ENCODE assay signal across 24 mouse cellular contexts in the genomic region with DNA sequence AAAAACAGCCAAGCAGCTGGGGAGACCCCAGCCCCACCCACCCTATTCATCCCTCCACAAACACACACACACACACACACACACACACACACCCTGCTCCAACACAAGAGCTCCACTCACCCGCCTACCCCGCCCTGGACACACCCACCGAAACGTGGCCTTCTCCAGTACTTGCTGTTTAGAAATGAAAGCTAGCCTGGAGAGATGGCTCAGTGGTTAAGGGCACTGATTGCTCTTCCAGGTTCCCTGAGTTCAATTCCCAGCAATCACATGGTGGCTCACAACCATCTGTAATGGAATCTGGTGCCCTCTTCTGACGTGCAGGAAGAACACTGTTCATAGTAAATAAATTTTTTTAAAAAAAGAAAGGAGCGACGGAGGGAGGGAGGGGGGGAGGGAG. TPM values are rescaled to one million over a fixed set of nuclear protein-coding genes. Genes with fewer than 3 reads are reported as not detected.
DNase-seq lines count a peak whose midpoint lies in the region; ATAC-seq and TF ChIP-seq lines count a peak whose summit lies in the region.
"Had no signal": no experiment of that assay in that cellular context is flagged by ENCODE, and none has a peak within 500 bp of the region (broad histone marks: within the 10 kb centered on the region; RNA-seq: fewer than 3 reads in every experiment).

No protein-coding gene starts in this region.

- 0 out of 2 replicates have a peak, but pooled peaks have one; percentile 9 for TF ChIP-seq CTCF in midbrain, postnatal 0 days (IDR thresholded peaks at IDR 0.05)

- no peaks in the 10 kb centered on the region for H3K9me3 ChIP-seq in midbrain, postnatal 0 days (ENCODE audit: low read length)
- no peaks in the 10 kb centered on the region for H3K9me3 ChIP-seq in midbrain, embryonic 10.5 days (replicated peaks)
- H3K9me3 ChIP-seq: forebrain, embryonic 10.5 days; forebrain, embryonic 13.5 days; heart, embryonic 10.5 days; heart, embryonic 13.5 days; hindbrain, embryonic 12.5 days; hindbrain, embryonic 15.5 days had no signal

- ATAC-seq in midbrain, postnatal 0 days (ENCODE audit: low FRiP score): no peak
- no peak for ATAC-seq in CD4-positive, CD25-positive, alpha-beta regulatory T cell, adult 4 months
- ATAC-seq: forebrain, embryonic 13.5 days; forebrain, embryonic 16.5 days had no signal

- no peak overlapping the region for H3K4me2 ChIP-seq in midbrain, postnatal 0 days (ENCODE audit: low read depth, low read length, poor library complexity, severe bottlenecking)
- H3K4me2 ChIP-seq: forebrain, embryonic 13.5 days; heart, embryonic 13.5 days; hindbrain, embryonic 12.5 days; hindbrain, embryonic 15.5 days had no signal

- no peaks in the 10 kb centered on the region for H3K27me3 ChIP-seq in midbrain, postnatal 0 days (ENCODE audit: insufficient read depth, low read length)
- H3K27me3 ChIP-seq in midbrain, embryonic 10.5 days (ENCODE audit: low read depth, poor library complexity, severe bottlenecking): no peaks in the 10 kb centered on the region
- H3K27me3 ChIP-seq: forebrain, embryonic 13.5 days; heart, embryonic 13.5 days; hindbrain, embryonic 12.5 days; hindbrain, embryonic 15.5 days had no signal

- no peak for DNase-seq in midbrain, postnatal 0 days (ENCODE audit: low spot score)
- no peak for DNase-seq in midbrain, embryonic 10.5 days (ENCODE audit: low spot score)
- DNase-seq in ES-CJ7 (ENCODE audit: low read depth, low spot score) (peak; percentile 77), R1 (ENCODE audit: low read depth, low spot score) (peak; percentile 51)
- DNase-seq in kidney, postnatal 36 days: no peak
- DNase-seq: adrenal gland, adult 2 months; adrenal gland, postnatal 14 days; cerebellum, adult 8-10 months; gastrocnemius, postnatal 10 days; gastrocnemius, postnatal 36 days; heart, adult 2 months; heart, postnatal 14 days had no signal

- H3K4me3 ChIP-seq in midbrain, postnatal 0 days (ENCODE audit: low read depth, low read length): no peak overlapping the region
- H3K4me3 ChIP-seq in midbrain, embryonic 10.5 days: no peak overlapping the region
- H3K4me3 ChIP-seq: forebrain, embryonic 10.5 days; forebrain, embryonic 13.5 days; heart, adult 2 months; heart, embryonic 10.5 days; heart, embryonic 13.5 days; hindbrain, embryonic 12.5 days; hindbrain, embryonic 15.5 days had no signal

- H3K4me1 ChIP-seq in midbrain, postnatal 0 days (ENCODE audit: insufficient read depth, low read length): peaks cover 7% of the 10 kb centered on the region
- H3K4me1 ChIP-seq in midbrain, embryonic 10.5 days: peaks cover 25% of the 10 kb centered on the region

- no peak overlapping the region for H3K9ac ChIP-seq in midbrain, postnatal 0 days (replicated peaks; ENCODE audit: low read length, poor library complexity, severe bottlenecking)
- H3K9ac ChIP-seq: forebrain, embryonic 13.5 days; heart, embryonic 13.5 days; hindbrain, embryonic 12.5 days; hindbrain, embryonic 15.5 days had no signal

- H3K36me3 ChIP-seq in midbrain, postnatal 0 days (ENCODE audit: insufficient read depth, low read length): peaks cover 25% of the 10 kb centered on the region
- peaks cover 40% of the 10 kb centered on the region for H3K36me3 ChIP-seq in midbrain, embryonic 10.5 days

- H3K27ac ChIP-seq in midbrain, postnatal 0 days (ENCODE audit: low read depth, low read length): no peak overlapping the region
- no peak overlapping the region for H3K27ac ChIP-seq in midbrain, embryonic 10.5 days (replicated peaks)
- H3K27ac ChIP-seq: forebrain, embryonic 10.5 days; forebrain, embryonic 13.5 days; heart, adult 2 months; heart, embryonic 10.5 days; heart, embryonic 13.5 days; hindbrain, embryonic 12.5 days; hindbrain, embryonic 15.5 days had no signal

- WGBS in midbrain, postnatal 0 days: 80% methylated on average over 7 of the region's 7 CpGs
- WGBS in midbrain, embryonic 10.5 days: 80% methylated on average over 7 of the region's 7 CpGs

RNA-seq across cellular contexts. Expression of a gene that starts 1.9 kb away (rescaled TPM):
- 186 and 222 TPM in 2 replicates for total RNA-seq in midbrain, postnatal 0 days (2014; rRNA removed)
- polyA plus RNA-seq in midbrain, postnatal 0 days (2015; fragmentation: Nextera tagmentation; extraction: Ambion mirVana): 154 and 158 TPM in 2 replicates
- 32.0 and 33.6 TPM in 2 replicates for polyA plus RNA-seq in midbrain, embryonic 10.5 days (2016; fragmentation: Nextera tagmentation; extraction: Ambion mirVana)
- polyA plus RNA-seq in CD4-positive, CD25-positive, alpha-beta regulatory T cell, adult 4 months (2017; shearing (Covaris generic)): 10 to 100 TPM; 11.5 to 27.8 TPM

RNA-seq across cellular contexts. Expression of a gene that starts 34.1 kb away (rescaled TPM):
- total RNA-seq in midbrain, postnatal 0 days (2014; rRNA removed): 132 and 169 TPM in 2 replicates
- polyA plus RNA-seq in midbrain, postnatal 0 days (2015; fragmentation: Nextera tagmentation; extraction: Ambion mirVana): 229 and 237 TPM in 2 replicates
- 465 and 494 TPM in 2 replicates for polyA plus RNA-seq in midbrain, embryonic 10.5 days (2016; fragmentation: Nextera tagmentation; extraction: Ambion mirVana)
- polyA plus RNA-seq in CD4-positive, CD25-positive, alpha-beta regulatory T cell, adult 4 months (2017; shearing (Covaris generic)): 100 to 1,000 TPM; 175 to 208 TPM

RNA-seq across cellular contexts. Expression of a gene that starts 37.4 kb away (rescaled TPM):
- total RNA-seq in midbrain, postnatal 0 days (2014; rRNA removed): 13.3 and 22.7 TPM in 2 replicates
- polyA plus RNA-seq in midbrain, postnatal 0 days (2015; fragmentation: Nextera tagmentation; extraction: Ambion mirVana): 10.3 and 13.3 TPM in 2 replicates
- 20.6 and 21.8 TPM in 2 replicates for polyA plus RNA-seq in midbrain, embryonic 10.5 days (2016; fragmentation: Nextera tagmentation; extraction: Ambion mirVana)
- 1 to 10 TPM; 2.9 to 3.6 TPM for polyA plus RNA-seq in CD4-positive, CD25-positive, alpha-beta regulatory T cell, adult 4 months (2017; shearing (Covaris generic))
- total RNA-seq: gastrocnemius, postnatal 36 days had no signal

RNA-seq across cellular contexts. Expression of a gene that starts 37.5 kb away (rescaled TPM):
- total RNA-seq in midbrain, postnatal 0 days (2014; rRNA removed): 152 and 156 TPM in 2 replicates
- 43.1 and 43.5 TPM in 2 replicates for polyA plus RNA-seq in midbrain, postnatal 0 days (2015; fragmentation: Nextera tagmentation; extraction: Ambion mirVana)
- polyA plus RNA-seq in midbrain, embryonic 10.5 days (2016; fragmentation: Nextera tagmentation; extraction: Ambion mirVana): 27.0 and 29.6 TPM in 2 replicates
- polyA plus RNA-seq in CD4-positive, CD25-positive, alpha-beta regulatory T cell, adult 4 months (2017; shearing (Covaris generic)): 1 to 10 TPM in 1 of 2 experiments, under 1 TPM in 1; 0.72 to 1.0 TPM

RNA-seq across cellular contexts. Expression of a gene that starts 41.8 kb away (rescaled TPM):
- 0.77 and 1.8 TPM in 2 replicates for total RNA-seq in midbrain, postnatal 0 days (2014; rRNA removed)
- 0.59 and 0.67 TPM in 2 replicates for polyA plus RNA-seq in midbrain, postnatal 0 days (2015; fragmentation: Nextera tagmentation; extraction: Ambion mirVana)
- not detected in 2 replicates for polyA plus RNA-seq in midbrain, embryonic 10.5 days (2016; fragmentation: Nextera tagmentation; extraction: Ambion mirVana)
- not detected for polyA plus RNA-seq in CD4-positive, CD25-positive, alpha-beta regulatory T cell, adult 4 months (2017; shearing (Covaris generic))
- total RNA-seq: granulocyte monocyte progenitor cell, adult 5-6 weeks; hematopoietic stem cell, adult 5-6 weeks; MEL had no signal
- polyA plus RNA-seq: C2C12; forebrain, embryonic 10.5 days; forebrain, embryonic 13.5 days had no signal

Comparison
In these comparisons a context has a peak if more than half of its experiments do, and no peak if none do; other contexts are left out.
1. DNase-seq: peak in ES-CJ7 (single experiment) and R1 (single experiment); none in midbrain, postnatal 0 days (single experiment), midbrain, embryonic 10.5 days (single experiment) and kidney, postnatal 36 days (0 of 2).